Mouse (Mus musculus) 416B (cell line): ENCODE results near the gene Rad9a.

Experiments
- DNase-seq: peaks from one replicate; pipeline ENCODE4 v3.0.0; 2011; ENCODE audit warnings: low read depth

Gene Rad9a

DNA sequence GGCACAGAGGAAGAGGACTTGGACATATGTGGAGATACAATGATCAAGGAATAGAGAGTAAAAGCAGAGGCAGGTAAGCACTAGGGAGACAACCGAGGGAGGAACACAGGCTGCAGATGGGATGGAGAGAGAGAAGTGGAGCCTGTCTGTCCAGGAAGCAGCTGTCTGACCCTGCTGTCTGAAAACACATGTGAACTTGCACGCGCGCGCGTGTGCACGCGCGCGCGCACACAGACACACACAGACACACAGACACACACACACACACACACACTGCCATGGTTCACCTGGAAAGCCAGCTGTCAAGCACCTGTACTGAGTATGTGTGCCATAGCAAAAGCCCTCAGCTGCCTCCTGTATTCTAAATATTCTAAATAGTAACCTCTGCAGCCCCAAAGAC is 16.8 kb upstream of the Rad9a start:
- DNase-seq: no peak

DNA sequence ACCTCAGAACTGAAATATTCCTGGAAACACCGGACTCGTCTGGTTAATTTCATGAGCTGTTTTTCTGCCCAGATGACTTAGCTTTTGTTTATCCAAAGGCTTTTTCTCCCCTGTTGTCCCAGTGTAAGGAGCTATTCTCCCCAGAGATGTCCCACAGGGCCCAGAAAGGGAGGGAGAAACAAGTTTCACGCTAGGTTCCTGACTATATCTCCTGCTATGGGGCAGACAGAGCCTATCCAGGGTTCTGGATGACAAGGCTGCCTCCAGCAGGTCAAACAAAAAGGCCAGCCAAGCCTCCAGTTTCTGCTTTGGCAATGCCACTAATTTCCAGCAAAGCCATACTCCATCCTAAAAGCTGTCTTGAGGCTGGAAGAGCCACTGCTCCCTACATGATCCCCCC is 16.4 kb upstream of the Rad9a start:
- DNase-seq: no peak

DNA sequence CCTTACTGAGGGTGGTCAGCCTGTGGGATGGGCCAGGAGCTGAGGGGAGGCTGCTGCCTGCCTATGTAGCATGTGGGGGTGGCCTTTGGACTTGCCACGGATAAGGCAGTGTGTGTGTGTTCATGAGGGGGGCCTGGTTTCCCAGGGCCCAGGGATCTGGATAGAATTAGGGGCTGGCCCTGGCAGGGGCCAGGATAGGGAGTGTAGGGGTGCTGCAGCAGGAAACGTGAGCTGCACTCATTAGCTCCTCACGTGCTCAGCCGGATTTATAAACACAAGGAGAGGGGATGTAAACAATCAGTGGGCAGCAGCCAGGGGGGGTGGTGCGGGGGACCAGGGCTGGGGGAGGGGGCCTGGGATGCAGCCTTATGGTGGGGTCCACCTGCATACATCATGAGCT is 15.7 kb upstream of the Rad9a start:
- DNase-seq: no peak

DNA sequence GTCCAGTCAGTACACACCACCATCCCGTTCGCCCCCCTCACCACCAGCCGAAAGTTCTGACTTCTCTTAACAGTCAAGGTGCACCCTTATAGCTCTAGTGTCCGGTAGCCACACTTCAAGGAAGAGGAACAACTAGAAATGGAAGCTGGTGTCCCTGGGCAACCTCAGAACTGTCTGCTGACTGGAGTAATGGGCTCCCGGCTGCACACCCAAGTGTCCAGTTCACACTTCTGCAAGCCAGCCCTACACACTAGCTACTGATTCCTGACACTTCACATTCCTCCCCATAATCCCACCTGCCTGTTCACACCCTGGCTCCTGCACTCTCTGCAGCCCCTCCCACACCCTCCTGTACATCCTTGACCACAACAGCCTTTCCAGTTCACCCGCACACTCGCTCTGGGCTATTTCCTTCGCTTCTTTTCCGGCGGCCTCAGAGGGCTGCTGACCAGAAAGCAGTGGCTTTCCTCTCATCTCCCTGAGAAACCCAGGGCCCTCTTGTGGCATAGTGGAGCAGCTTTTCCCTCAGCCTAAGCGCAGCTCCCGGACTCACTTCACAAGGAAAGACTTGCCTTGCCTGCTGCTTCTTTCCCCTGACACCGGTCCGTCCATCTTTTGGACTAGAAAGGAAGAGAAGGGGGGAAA is 14.7 kb upstream of the Rad9a start:
- DNase-seq: peak; percentile 40

DNA sequence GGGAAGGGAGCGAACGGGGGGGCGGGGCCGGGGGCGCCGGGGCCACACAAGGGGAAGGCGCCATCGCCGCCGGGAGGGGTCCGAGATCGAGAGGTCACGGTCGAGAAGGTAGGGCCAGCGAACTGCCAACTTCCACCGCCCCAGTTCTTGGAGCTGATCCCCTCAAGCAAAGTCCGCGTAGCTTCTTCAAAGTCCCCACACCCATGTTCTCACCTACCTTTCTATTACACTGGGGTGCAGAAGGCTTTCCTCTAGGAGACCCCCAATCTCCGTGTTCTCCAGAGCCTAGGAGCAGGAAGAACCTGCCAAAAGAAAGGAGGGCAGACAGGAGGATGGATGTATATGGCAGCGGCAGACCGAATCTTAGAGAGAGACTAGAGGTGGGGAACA is 14.0 kb upstream of the Rad9a start:
- DNase-seq: no peak

DNA sequence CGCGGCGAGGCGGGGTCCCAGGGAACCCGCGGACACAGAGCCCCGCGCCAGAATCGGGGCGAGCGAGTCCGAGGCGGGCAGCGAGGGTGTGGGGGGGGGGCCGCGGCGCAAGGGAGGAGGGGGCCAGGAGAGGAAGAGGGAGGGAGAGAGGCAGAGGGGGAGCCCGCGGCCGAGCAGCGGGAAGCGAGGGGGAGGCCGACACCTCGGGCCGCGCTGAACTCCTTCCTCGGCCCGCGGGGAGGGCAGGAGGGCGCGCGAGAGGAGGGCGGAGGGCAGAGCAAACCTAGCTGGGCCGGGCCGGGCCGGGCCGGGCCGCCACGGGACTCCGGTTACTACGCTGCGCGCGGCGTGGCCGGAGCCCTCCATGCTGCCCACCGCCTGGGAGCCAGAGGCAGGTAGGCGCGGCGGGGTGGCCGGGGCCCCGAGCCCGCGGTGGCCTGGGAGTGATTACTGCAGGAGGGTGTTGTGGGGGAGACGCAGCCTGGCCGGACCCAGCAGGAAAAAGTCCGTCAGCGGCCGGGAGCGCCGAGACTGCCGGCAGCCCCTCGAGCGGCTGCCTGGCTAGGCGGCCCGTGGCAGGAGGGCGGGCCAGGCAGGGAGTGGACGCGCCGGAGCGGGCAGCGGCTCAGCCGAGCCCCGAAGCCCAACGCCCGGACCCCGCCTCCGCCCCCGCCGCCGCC is 13.4 kb upstream of the Rad9a start:
- no peak for DNase-seq

DNA sequence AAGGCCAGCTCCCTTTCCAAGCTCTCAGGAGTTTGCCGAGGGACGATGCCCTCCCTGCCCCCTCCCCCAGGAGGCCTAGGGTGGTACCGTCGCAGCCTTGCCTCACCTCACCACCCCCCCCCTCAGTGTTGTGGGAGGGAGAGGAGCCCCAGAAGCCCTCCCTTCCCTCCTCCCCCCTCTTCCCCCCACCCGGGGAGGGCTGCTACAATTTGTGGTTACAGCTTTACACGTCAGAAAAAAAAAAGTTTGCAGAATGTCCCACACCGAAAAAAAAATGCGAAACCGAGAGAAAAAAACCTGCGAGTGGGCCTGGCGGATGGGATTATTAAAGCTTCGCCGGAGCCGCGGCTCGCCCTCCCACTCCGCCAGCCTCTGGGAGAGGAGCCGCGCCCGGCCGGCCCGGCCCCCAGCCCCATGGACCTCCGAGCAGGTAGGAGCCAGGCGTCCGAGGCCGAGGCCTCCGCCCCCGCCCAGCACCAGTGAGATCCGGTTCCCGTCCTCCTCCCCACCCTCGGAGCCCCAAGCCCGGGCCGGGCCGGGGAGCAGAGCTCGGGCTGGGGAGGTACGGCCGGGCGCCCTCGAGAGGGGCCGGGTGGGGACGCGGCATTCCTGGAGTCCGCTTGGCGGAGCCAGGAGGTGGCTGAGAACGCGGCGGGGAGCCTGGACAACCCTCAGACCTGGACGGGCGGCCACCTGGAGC is 12.8 kb upstream of the Rad9a start, which contains the start of the genes Clcf1 and AC109138.7:
TSS of gene Clcf1 (plus strand) at position 168 of the 700 bp plus-strand sequence.
TSS of gene AC109138.7 (plus strand) at position 287 of the 700 bp plus-strand sequence.
- peak; percentile 62 for DNase-seq

DNA sequence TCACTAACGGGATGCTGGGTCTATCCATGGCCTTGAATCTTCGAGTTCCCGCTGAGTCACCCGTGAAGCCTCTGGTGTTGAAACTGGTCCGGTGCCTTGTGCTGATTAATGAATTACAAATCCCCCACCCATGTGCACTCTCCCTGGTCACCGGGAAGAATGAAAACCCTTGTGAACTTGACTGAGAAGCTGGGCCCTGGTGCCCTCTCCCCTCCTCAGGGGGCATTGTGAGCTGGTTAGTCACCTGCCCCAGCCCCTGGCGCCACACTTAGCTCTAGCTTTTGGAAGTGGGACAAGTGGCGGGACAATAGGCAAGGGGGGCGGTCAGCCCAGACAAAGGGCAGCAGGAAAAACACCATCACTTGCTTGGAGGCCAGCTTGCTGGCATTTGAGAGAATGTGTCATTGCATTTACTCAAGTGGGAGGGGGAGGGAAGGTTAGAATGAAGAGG is 12.1 kb upstream of the Rad9a start:
- peak; percentile 89 for DNase-seq

DNA sequence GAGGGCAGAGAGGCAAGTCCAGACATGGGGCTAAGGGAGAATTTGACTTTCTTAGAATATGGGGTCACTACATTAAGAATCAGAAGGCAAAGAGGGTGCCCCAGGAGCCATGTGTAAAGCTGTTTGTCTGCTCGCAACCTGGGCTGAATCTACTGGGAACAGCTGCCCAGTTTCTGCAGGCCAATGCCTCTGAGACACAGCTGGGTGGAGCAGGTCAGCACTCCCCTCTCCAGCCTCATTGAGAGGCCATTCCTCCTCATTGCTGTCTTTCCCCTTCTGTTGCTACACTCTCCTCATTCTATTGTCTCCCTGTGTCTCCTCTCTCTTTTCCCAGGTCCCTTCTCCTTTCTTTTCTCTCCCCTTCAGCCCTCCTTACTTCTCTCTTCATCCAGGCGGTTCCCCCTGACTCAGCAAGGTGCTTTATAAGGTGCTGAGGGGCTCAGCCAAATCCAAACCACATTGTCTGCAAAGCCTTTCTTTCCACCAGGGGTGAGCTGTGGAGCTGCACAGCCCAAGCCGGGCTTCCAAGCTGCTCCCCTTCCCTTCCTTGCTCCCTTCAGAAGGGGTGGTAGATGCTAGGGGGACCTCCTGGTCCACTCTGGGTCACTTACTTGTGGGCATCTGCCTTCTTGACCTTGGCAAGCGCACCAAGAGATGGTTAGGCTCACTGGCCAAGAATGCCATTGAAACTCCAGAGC is 10.6 kb upstream of the Rad9a start:
- no peak for DNase-seq

DNA sequence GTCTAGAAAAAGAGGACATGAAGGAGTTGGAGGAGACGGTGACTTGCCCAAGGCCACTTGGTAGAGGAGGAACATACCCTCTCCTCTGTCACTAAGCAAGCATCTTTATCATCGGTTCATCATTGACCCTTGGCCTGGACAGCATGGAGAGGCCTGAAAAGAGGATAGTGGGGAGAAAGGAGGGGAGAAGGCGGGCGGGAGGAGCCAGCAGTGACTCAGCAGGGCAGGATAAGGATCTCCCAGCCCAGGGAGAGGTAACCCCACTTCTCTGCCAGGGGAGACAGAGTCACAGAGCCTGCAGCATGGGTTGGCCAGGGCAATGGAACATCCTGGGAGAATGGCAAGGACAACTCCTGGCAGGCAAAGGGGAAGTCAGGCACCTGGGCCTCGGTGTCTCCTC is 7.1 kb upstream of the Rad9a start:
- no peak for DNase-seq

DNA sequence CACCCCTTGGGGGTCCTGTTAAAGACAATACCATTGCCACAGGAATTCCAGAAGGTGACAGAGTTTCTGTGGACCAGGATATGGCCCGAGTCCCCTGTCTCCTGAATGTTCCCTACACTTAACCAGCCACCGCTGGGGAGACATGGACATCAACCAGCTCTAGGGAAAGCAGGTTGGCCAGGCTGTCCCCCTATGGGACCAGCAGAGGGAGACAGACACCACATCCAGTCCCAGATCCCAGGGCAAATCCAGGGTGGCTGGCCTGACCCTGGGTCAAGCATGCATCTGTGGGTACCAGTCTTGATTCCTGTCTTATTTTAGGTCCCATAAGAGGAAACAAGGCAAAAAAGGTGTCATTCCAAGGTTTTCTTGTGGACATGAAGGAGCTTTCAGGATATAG is 5.5 kb upstream of the Rad9a start:
- peak; percentile 79 for DNase-seq

DNA sequence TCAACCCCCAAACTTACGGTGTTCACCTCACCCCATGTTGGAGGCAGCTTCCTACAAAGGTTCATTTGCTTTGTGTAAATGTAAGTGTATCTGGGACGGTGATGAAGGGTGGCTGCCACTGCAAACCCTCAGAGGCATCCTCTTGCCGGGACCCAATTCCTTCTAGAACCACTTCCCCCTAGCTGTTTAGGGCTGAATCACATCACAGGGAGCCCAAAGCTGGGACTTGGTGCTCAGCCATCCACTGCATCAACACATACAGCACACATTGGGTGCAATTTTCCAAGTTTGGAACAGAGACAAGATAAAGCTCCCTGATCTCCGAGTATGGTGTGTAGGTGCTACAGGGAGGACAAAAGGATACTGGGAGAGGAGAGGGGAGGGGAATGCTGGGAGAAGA is 3.4 kb upstream of the Rad9a start:
- no peak for DNase-seq

DNA sequence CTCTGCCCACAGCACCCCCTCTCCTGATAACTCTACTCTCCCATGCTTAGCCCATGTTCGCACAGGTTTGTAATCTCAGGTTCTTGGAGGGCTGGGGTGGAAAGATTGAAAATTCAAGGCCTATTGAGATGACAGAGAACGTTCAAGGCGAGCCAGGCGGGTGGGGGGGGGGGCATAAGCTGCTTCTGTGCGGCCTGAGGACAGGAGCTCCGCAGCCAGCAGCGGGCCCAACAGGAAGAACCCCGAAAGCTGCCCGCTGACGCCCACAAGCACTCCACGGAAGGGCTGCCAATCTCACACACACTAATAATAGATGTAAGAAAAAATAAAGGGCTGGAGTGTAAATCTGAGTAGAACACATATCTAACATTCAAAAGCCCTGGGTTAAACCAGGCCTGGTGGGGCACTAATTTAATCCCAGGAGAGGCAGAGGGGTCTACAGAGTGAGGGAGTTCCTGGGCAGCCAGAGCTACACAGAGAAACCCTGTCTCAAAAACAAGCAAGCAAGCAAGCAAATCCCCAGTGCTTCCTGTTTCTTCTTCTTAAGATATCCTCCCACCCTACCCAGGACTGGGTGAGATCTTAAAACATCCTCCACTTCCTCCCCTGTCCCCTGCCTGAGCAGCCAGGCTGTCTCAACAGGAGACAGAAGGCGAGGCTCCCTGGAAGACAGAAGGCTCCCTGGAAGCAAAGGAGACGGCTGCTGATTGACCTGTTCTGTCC is 2.3 kb upstream of the Rad9a start:
- DNase-seq: no peak

DNA sequence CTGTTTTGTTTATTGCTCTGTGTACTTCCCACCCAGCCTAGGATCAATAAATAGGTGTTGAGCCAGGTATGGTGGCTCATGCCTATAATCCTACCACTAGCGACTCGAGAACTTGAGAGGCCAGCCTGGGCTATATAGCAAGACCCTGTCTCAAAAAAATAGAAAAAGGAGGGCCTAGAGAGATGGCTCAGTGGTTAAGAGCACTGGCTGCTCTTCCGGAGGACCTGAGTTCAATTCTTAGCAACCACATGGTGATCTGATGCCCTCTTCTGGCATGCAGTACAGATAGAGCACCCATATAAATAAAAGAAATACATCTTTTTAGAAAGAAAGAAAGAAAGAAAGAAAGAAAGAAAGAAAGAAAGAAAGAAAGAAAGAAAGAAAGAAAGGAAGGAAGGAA is 1.7 kb upstream of the Rad9a start:
- peak; percentile 76 for DNase-seq

DNA sequence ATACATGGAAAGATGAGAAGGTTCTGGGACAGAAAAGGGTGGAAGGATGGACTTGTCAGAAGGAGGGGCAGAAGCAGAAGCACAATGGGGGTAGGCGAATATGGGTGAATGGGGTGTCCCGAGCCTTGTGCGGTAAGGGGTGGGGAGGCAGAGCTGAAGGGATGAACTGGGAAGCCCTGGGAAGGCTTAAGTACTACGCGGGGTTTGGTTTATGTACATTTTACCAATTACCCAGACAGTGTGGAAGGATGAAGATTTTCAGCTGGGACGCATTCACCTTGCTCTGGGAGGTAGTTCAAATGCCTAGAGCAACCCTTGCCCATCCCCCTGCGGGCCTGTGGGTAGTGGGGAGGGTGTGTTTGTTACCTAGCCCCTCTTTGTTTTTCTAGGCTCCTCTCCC is 687 bp upstream of the Rad9a start:
- DNase-seq: no peak

DNA sequence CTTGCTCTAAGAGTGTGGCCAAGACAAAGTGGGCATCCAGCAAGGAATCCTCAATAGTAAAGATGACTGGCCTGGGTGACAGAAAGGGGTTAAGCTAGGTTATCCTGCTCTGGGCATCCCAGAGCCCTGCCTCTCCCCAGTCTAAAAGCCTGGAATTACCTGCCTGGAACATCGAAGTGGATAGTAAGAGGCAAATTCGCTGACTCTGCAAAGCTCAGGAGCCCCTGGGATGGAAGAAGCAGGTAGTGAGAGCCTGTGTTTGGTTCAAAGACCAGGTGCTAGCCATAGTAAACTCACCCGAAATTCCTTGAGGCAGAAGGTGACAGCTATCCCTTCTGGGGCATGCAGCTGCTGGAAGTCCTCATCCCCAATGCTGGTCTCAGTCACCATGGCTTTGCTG is 4.3 kb downstream of the Rad9a start:
- DNase-seq: no peak

DNA sequence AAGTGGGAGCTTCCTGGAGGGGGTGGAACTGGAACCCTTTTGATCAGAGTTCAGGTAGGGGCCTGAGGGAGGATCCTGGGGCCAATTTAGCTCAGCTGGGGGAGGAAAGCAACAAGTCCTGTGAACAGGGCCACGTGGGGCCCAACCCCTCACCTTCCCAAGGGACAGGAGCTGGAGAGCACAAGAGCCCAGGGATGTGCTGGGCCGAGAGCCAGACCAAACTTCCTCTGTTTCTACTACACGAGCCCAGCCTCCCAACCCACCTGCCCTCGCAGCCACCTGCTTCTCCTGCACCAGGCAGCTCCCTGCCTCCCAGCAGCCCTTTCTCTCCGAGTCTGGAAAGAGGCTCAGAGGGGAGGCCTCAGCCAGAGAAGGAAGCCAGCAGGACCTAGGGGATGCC is 4.9 kb downstream of the Rad9a start:
- no peak for DNase-seq

DNA sequence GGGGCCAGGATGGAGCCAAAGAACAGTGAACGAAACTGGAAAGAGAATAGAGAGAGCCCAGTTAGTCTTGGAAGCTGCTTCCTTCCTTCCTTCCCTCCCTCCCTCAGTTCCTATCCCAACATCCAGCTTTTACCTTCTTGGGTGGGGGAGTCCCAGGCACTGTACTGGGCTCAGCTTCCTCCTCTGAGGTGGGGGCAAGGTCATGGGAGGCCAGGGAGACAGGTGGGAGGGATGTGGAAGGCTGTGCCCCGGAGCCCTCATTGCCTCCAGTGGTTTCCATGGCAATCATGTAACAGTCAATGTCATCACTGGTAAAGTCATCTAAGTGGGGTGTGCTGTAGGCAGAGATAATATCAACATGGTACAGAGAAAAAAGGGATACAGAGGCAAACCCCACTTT is 5.4 kb downstream of the Rad9a start:
- no peak for DNase-seq

DNA sequence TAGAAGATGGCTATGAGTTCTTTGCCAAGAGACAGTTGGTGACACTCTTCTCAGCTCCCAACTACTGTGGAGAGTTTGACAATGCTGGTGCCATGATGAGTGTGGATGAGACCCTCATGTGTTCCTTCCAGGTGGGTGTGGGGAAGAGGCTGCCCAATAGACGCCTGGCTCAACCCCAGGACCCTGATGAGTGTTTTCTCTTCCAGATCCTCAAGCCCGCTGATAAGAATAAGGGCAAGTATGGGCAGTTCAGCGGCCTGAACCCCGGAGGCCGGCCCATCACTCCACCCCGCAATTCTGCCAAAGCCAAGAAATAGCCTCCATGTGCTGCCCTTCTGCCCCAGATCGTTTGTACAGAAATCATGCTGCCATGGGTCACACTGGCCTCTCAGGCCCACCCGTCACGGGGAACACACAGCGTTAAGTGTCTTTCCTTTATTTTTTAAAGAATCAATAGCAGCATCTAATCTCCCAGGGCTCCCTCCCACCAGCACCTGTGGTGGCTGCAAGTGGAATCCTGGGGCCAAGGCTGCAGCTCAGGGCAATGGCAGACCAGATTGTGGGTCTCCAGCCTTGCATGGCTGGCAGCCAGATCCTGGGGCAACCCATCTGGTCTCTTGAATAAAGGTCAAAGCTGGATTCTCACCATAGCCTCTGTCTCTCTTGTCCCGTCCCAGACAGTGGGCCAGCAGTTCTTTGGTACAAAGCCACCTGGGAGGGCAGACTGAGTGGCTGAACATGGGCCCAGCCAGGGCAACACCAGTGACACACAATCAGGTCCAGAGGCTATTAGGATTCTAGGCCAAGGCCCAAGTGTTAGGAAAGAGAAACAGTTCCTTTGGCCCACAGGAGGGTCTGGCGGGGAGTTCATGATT is 6.4 kb downstream of the Rad9a start:
- no peak for DNase-seq

DNA sequence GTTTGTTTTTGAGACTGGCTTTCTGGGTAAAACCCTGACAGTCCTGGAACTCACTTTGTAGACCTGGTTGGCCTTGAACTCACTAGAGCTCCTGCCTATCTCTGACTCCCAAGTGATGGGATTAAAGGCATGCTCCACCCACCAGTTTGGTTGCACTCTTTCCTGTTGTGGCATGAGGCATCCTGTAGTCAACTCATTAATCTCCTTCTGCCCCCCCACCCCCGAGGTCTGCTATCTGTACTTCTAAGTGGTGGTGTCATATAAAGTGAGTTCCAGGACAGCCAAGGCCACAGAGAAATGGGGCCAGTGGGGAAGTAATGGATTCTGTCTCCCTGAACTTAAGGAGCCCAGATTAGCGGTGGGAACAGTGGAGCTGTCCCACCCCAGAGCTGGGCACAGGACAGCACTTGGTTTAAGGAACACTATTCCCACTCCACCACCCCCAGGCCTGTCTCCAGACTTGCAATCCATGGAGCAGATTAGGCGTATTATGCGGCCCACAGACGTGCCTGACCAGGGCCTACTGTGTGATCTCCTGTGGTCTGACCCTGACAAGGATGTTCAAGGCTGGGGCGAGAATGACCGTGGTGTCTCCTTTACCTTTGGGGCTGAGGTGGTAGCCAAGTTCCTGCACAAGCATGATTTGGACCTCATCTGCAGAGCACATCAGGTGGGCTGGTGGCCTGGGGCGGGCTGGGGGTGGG is 7.3 kb downstream of the Rad9a start:
- peak; percentile 89 for DNase-seq
